Mouse (Mus musculus): ENCODE measurements around the gene Hspa8. TPM values are rescaled to one million over a fixed set of nuclear protein-coding genes. Genes with fewer than 3 reads are reported as not detected.
"Not testable (repeated sequence)": the region's sequence is repeated elsewhere in the genome, so short reads cannot be mapped to it uniquely, and the experiment has no call there.

The Hspa8 gene
- polyA plus RNA-seq, 1 experiment from 2014 or later: 956 TPM

DNA sequence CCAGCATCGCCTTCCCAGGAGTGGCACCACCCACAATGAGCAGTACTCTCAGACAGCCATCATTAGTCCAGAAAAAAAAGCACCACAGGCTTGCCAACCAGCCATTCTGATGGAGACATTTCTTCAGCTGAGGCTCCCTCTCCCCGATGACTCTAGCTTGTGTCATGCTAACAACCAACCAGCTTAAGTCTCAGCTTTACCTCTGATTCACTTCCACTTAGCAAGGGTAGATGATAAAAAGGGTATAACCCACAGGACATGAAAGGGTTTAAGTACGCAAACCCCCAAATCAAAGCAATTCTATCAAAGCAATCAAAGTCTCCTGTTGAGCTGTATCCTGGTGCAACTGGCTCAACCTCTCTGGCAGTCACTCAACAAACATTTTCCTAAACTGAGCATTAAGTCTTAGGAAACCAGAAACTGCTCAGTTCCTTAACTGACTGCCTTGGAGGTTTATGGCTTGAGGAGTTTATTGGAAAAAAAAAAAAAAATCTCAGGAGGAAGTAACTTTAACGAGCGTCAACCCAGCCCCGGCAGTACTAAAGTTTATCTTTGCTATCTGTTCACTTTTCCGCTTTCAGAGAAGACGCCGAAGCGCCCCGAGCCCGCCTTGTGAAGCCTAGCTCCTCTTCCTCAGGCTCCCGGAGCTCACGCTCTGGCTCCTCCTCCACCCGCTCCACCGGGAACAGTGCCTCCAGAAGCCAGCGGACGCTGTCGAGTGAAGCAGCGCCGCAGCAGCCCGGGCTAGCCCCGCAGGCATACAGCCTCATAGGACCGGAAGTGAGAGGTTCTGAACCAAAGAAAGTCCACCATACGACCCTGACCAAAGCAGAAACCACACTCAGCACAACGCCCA is 18.8 kb upstream of the Hspa8 start:
- Histone ChIP-seq H3K36me3 (ENCODE audit: insufficient read depth, low read length) (no peaks in the 10 kb centered on the region), H3K4me1 (ENCODE audit: insufficient read depth, low read depth, low read length) (no peaks in the 10 kb centered on the region; the same call in 1 of the 2 replicates), H3K4me2 (replicated peaks; ENCODE audit: low read depth, low read length) (peak overlapping the region; percentile 48), H3K27ac (ENCODE audit: low read length) (peak overlapping the region; percentile 75), H3K4me3 (ENCODE audit: low read depth, low read length) (peak overlapping the region; percentile 19), H3K9ac (replicated peaks; ENCODE audit: low read depth) (no peak overlapping the region), H3K27me3 (replicated peaks; ENCODE audit: insufficient read depth, low read length) (no peaks in the 10 kb centered on the region), H3K9me3 (ENCODE audit: low read length) (no peaks in the 10 kb centered on the region)
- 27% methylated on average over 26 of the region's 26 CpGs for WGBS
- TF ChIP-seq CTCF (IDR thresholded peaks at IDR 0.05) (no peak), EP300 (IDR thresholded peaks at IDR 0.05) (0 out of 2 replicates have a peak, but pooled peaks have one; percentile 6)
- ATAC-seq: peak; percentile 44
- peak; percentile 51 for DNase-seq (ENCODE audit: low spot score)

DNA sequence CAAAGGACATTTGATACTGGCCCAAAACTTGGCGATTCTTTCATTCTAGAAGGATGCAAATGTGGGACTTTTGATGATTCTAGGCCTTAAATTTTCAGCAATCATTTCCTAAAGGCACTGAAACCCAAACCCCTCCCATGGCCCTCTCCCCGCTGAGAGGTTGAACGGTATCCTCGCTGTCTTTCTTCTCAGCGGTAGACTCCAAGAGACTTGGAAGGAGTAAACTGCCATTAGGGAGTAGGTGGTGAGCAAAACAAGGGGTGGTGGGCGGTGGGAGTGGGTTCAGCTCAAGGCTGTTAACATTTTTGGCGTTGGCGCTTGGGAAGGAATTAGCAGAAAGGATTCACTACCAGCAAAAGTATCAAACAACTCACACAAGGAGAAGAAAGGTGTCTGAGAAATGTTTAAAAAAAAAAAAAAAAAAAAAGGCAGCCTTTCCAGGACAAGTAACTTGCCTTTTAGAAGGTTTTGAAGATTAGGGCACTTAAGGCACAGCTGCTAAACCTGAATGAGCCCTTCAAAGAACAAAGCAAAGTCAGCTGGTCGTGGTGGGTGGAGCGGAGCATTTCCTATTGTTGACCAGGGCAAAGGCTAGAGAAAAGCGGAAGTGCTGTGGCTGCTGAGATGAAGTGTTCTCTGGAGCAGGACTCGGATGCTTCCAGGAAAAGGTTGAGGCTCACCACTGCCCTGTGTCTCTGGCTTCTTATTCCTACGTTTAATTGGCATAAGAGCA is 17.0 kb upstream of the Hspa8 start:
- Histone ChIP-seq H3K36me3 (ENCODE audit: insufficient read depth, low read length) (no peaks in the 10 kb centered on the region), H3K4me1 (ENCODE audit: insufficient read depth, low read depth, low read length) (no peaks in the 10 kb centered on the region; the same call in 1 of the 2 replicates), H3K27me3 (replicated peaks; ENCODE audit: insufficient read depth, low read length) (no peaks in the 10 kb centered on the region), H3K9me3 (ENCODE audit: low read length) (no peaks in the 10 kb centered on the region), H3K4me2 (replicated peaks; ENCODE audit: low read depth, low read length) (peak overlapping the region; percentile 18; the same call in 1 of the 2 replicates), H3K27ac (ENCODE audit: low read length) (peak overlapping the region; percentile 87), H3K4me3 (ENCODE audit: low read depth, low read length) (no peak overlapping the region), H3K9ac (replicated peaks; ENCODE audit: low read depth) (no peak overlapping the region)
- 21% methylated on average over 13 of the region's 13 CpGs for WGBS
- peak; percentile 78 for TF ChIP-seq EP300 (IDR thresholded peaks at IDR 0.05)
- no peak for TF ChIP-seq CTCF (IDR thresholded peaks at IDR 0.05)
- peak; percentile 89 for ATAC-seq
- DNase-seq (ENCODE audit: low spot score): peak; percentile 96

GRCm38 (mm10) chr9:40784374-40784967 is 16.3 kb upstream of the Hspa8 start:
- Histone ChIP-seq H3K27ac (ENCODE audit: low read length) (peak overlapping the region; percentile 87), H3K9ac (replicated peaks; ENCODE audit: low read depth) (no peak overlapping the region), H3K4me2 (replicated peaks; ENCODE audit: low read depth, low read length) (peak overlapping the region; percentile 18; the same call in 1 of the 2 replicates), H3K36me3 (ENCODE audit: insufficient read depth, low read length) (no peaks in the 10 kb centered on the region), H3K4me1 (ENCODE audit: insufficient read depth, low read depth, low read length) (no peaks in the 10 kb centered on the region; the same call in 1 of the 2 replicates), H3K9me3 (ENCODE audit: low read length) (no peaks in the 10 kb centered on the region), H3K27me3 (replicated peaks; ENCODE audit: insufficient read depth, low read length) (no peaks in the 10 kb centered on the region), H3K4me3 (ENCODE audit: low read depth, low read length) (no peak overlapping the region)
- TF ChIP-seq EP300 (IDR thresholded peaks at IDR 0.05) (0 out of 2 replicates have a peak, but pooled peaks have one; percentile 3), CTCF (IDR thresholded peaks at IDR 0.05) (no peak)
- WGBS: 18% methylated on average over 9 of the region's 9 CpGs
- DNase-seq (ENCODE audit: low spot score) (no peak), ATAC-seq (no peak)

- H3K4me2 ChIP-seq (replicated peaks; ENCODE audit: low read depth, low read length): no peak overlapping the region
- TF ChIP-seq CTCF (IDR thresholded peaks at IDR 0.05): no peak
- TF ChIP-seq EP300 (IDR thresholded peaks at IDR 0.05): no peak
- DNase-seq (ENCODE audit: low spot score) (no peak), ATAC-seq (no peak)
- no peak overlapping the region for H3K9ac ChIP-seq (replicated peaks; ENCODE audit: low read depth)
- H3K4me1 ChIP-seq (ENCODE audit: insufficient read depth, low read depth, low read length): no peaks in the 10 kb centered on the region; the same call in 1 of the 2 replicates
- no peaks in the 10 kb centered on the region for H3K36me3 ChIP-seq (ENCODE audit: insufficient read depth, low read length)
- H3K27ac ChIP-seq (ENCODE audit: low read length): no peak overlapping the region
- whole genome bisulfite sequencing: 73% methylated on average over 6 of the region's 6 CpGs
- no peaks in the 10 kb centered on the region for H3K9me3 ChIP-seq (ENCODE audit: low read length)
- H3K4me3 ChIP-seq (ENCODE audit: low read depth, low read length): no peak overlapping the region
- no peaks in the 10 kb centered on the region for H3K27me3 ChIP-seq (replicated peaks; ENCODE audit: insufficient read depth, low read length)
Observed at GRCm38 (mm10) chr9:40785452-40785851, 15.3 kb upstream of the Hspa8 start.

DNA sequence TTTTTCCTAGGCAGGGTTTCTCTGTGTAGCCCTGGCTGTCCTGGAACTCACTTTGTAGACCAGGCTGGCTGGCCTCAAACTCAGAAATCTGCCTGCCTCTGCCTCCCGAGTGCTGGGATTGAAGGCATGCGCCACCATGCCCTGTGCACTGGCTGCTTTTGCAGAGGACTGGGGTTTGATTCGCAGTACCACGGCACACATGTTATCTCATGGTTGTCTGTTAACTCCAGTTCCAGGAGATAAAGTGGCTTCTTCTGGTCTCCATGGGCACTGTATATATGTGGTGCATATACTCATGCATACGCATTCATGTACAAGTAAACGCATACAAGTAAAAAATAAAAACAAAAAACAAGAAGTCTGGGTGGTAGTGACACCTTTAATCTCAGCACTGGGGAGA is 14.0 kb upstream of the Hspa8 start:
- H3K27me3 ChIP-seq (replicated peaks; ENCODE audit: insufficient read depth, low read length); H3K9me3 ChIP-seq (ENCODE audit: low read length); ATAC-seq; H3K9ac ChIP-seq (replicated peaks; ENCODE audit: low read depth); H3K27ac ChIP-seq (ENCODE audit: low read length); H3K4me1 ChIP-seq (ENCODE audit: insufficient read depth, low read depth, low read length); H3K36me3 ChIP-seq (ENCODE audit: insufficient read depth, low read length); H3K4me3 ChIP-seq (ENCODE audit: low read depth, low read length); DNase-seq (ENCODE audit: low spot score); H3K4me2 ChIP-seq (replicated peaks; ENCODE audit: low read depth, low read length): not testable (repeated sequence)
- WGBS: 91% methylated on average over 6 of the region's 6 CpGs
